Mouse (Mus musculus) forebrain, embryonic 15.5 days (tissue): ENCODE measurements around the gene H2-Ob. TPM values are rescaled to one million over a fixed set of nuclear protein-coding genes. Genes with fewer than 3 reads are reported as not detected.
"Not testable (repeated sequence)": the region's sequence is repeated elsewhere in the genome, so short reads cannot be mapped to it uniquely, and the experiment has no call there.

ENCODE experiments used
- ATAC-seq: fragments of 200-750 bp; cut with Nextera tagmentation; replicated peaks from 2 replicates; pipeline ENCODE4 v1.8.0; 2017; ENCODE audit warnings: mild to moderate bottlenecking, moderate TSS enrichment, moderate library complexity
- H3K27ac ChIP-seq: fragments of 300-500 bp; sonication (generic); replicated peaks from 2 replicates; pipeline ENCODE4 v1.5.1; 2015; ENCODE audit warnings: mild to moderate bottlenecking, inconsistent platforms
- H3K27me3 ChIP-seq: fragments of 300-500 bp; sonication (generic); 2 replicates; pipeline ENCODE4 v1.6.1; 2015; ENCODE audit warnings: inconsistent platforms
- H3K36me3 ChIP-seq: fragments of 300-500 bp; sonication (generic); 2 replicates; pipeline ENCODE4 v1.6.1; 2015; ENCODE audit warnings: mild to moderate bottlenecking, inconsistent platforms
- H3K4me1 ChIP-seq: fragments of 300-500 bp; sonication (generic); 2 replicates; pipeline ENCODE4 v1.6.1; 2015; ENCODE audit warnings: inconsistent platforms
- H3K4me2 ChIP-seq: fragments of 300-500 bp; sonication (generic); replicated peaks from 2 replicates; pipeline ENCODE4 v1.6.1; 2015; ENCODE audit warnings: mild to moderate bottlenecking, inconsistent platforms
- H3K4me3 ChIP-seq: fragments of 300-500 bp; sonication (generic); 2 replicates; pipeline ENCODE4 v1.5.1; 2015; ENCODE audit warnings: mild to moderate bottlenecking, inconsistent platforms
- H3K9ac ChIP-seq: fragments of 300-500 bp; sonication (generic); replicated peaks from 2 replicates; pipeline ENCODE4 v1.6.1; 2015; ENCODE audit warnings: mild to moderate bottlenecking, inconsistent platforms
- H3K9me3 ChIP-seq: fragments of 300-500 bp; sonication (generic); 2 replicates; pipeline ENCODE4 v1.6.1; 2016; ENCODE audit warnings: inconsistent platforms
- WGBS: fragments of 180-500 bp; shearing (Covaris S2); methylation state at CpG from one replicate; pipeline ENCODE4 v1.1.7; 2015; ENCODE audit warnings: mixed read lengths; 5-methylcytosine and 5-hydroxymethylcytosine counted together
- polyA plus RNA-seq: library from polyadenylated mRNA; unstranded; fragments of >200 nt; fragmentation: Nextera tagmentation; extraction: Ambion mirVana; gene quantifications from 2 replicates; pipeline ENCODE4 v1.2.1, GENCODE M21; 2015

H2-Ob gene
- polyA plus RNA-seq, 1 experiment from 2014 or later, result not detected

DNA sequence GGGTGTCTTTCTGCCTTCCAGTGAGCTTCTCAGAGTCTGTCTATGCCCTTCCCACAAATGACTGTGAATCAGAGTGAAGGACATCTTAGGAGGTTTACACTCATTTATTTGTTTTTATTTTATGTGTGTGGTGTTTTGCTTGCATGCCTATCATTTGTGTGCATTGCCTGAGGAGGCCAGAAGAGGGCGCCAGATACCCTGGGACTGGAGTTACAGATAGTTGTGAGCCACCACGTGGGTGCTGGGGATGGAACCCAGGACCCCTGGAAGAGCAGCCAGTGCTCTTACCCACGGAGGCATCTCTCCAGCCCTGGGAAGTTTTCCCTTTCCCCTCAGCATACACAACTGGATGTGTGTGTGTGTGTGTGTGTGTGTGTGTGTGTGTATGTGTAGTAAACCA lies 29.0 kb upstream of the H2-Ob start:
- peaks cover 9% of the 10 kb centered on the region; the same call in 1 of the 2 replicates for H3K4me1 ChIP-seq
- no peak for ATAC-seq
- no peaks in the 10 kb centered on the region for H3K9me3 ChIP-seq
- H3K27ac ChIP-seq, result no peak overlapping the region
- H3K36me3 ChIP-seq, result no peaks in the 10 kb centered on the region
- no peak overlapping the region for H3K4me3 ChIP-seq
- 52% methylated on average over 3 of the region's 3 CpGs for WGBS
- peaks cover 46% of the 10 kb centered on the region for H3K27me3 ChIP-seq
- no peak overlapping the region for H3K9ac ChIP-seq
- no peak overlapping the region for H3K4me2 ChIP-seq

DNA sequence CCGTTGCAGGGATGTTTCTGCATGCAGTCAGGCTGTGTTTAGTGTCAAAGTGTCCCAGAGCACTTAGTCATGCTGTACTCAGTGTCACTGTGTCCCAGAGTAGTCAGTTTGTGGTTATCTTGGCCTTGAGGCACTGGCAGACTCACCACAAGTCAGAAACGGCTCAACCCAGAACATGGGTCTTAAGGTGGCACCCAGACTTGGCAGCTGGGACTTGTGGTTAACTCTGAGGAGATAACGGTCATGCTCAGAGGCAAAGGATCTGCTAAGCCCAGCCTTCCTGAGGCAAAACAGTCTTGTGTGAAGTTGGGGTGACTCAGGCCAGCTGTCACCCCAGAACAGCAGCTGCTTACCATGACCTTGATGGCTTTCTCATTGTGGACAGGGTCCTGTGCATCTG lies 28.1 kb upstream of the H2-Ob start:
- Histone ChIP-seq H3K36me3 (no peaks in the 10 kb centered on the region), H3K4me3 (no peak overlapping the region), H3K27ac (no peak overlapping the region), H3K9me3 (no peaks in the 10 kb centered on the region), H3K27me3 (peaks cover 43% of the 10 kb centered on the region), H3K4me1 (0 out of 2 replicates have a peak, but pooled peaks cover under 1% of the 10 kb centered on the region), H3K9ac (no peak overlapping the region), H3K4me2 (no peak overlapping the region)
- no peak for ATAC-seq
- 70% methylated on average over 3 of the region's 3 CpGs for WGBS

DNA sequence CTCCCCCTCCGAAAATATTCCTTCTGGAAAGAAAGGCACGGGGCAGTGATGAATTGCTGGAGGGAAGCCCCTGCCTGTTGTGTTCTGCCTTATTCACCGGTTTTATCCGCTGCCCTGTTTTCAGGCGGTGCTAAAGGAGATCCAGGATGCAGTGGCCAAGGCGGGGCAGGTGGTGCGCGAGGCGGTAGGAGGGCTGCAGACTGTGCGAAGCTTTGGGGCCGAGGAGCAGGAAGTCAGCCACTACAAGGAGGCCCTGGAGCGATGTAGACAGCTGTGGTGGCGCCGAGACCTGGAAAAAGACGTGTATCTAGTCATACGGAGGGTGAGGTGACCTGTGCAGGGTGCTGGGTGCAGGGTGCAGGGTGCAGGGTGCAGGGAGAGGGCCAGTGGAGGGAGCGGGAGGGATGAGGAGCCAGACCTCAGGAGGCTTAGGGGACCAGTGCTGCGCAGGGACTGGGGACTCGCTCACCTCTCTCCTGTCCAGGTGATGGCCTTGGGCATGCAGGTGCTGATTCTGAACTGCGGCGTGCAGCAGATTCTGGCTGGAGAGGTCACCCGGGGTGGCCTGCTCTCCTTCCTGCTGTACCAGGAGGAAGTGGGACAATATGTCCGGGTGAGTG lies 26.8 kb upstream of the H2-Ob start:
- H3K9me3 ChIP-seq, result no peaks in the 10 kb centered on the region
- no peaks in the 10 kb centered on the region for H3K4me1 ChIP-seq
- peaks cover 36% of the 10 kb centered on the region for H3K27me3 ChIP-seq
- no peak for ATAC-seq
- no peak overlapping the region for H3K9ac ChIP-seq
- no peak overlapping the region for H3K27ac ChIP-seq
- no peak overlapping the region for H3K4me2 ChIP-seq
- no peaks in the 10 kb centered on the region for H3K36me3 ChIP-seq
- H3K4me3 ChIP-seq, result no peak overlapping the region
- WGBS, result 21% methylated on average over 23 of the region's 23 CpGs

DNA sequence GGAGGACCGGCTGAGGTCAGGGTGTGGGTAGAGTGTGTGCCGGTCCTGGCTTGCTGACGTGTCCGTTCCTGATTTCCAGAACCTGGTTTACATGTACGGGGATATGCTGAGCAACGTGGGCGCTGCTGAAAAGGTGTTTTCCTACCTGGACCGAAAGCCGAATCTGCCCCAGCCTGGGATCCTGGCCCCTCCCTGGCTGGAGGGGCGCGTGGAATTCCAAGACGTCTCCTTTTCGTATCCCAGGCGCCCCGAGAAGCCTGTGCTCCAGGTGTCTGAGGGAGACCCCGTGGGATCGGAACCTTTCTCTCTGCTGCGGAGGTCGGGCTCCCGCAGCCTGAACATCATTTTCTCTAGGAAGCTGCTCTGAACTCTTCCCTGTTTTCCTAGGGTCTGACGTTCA lies 24.8 kb upstream of the H2-Ob start:
- H3K4me3 ChIP-seq, result no peak overlapping the region
- 46% methylated on average over 21 of the region's 21 CpGs for WGBS

DNA sequence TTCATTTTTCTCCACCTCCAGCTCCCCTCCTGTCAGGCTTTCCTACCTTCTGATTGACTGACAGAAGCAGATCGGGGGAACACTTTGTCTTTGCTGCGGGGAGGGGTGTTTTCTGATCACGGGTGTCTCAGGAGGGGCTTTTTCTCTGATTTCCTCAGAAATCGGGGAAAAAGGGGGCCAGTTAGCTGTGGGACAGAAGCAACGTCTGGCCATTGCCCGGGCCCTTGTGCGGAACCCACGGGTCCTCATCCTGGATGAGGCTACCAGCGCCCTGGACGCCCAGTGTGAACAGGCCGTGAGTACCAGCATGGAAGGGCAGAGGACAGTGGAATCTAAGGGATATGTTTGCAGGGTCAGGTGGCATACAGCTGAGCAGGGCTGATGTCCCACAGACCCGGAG lies 23.5 kb upstream of the H2-Ob start:
- WGBS, result 85% methylated on average over 12 of the region's 12 CpGs
- H3K4me2 ChIP-seq, result no peak overlapping the region
- H3K4me3 ChIP-seq, result no peak overlapping the region
- H3K9ac ChIP-seq, result no peak overlapping the region
- peaks cover 34% of the 10 kb centered on the region for H3K27me3 ChIP-seq
- H3K4me1 ChIP-seq, result no peaks in the 10 kb centered on the region
- H3K9me3 ChIP-seq, result no peaks in the 10 kb centered on the region
- no peak for ATAC-seq
- no peak overlapping the region for H3K27ac ChIP-seq
- H3K36me3 ChIP-seq, result no peaks in the 10 kb centered on the region

More for the DNA sequence above, 24.8 kb upstream of the H2-Ob start:
- H3K4me1 ChIP-seq, result no peaks in the 10 kb centered on the region
- H3K4me2 ChIP-seq, result no peak overlapping the region
- no peaks in the 10 kb centered on the region for H3K9me3 ChIP-seq
- H3K36me3 ChIP-seq, result no peaks in the 10 kb centered on the region
- peaks cover 34% of the 10 kb centered on the region for H3K27me3 ChIP-seq
- H3K9ac ChIP-seq, result no peak overlapping the region
- no peak for ATAC-seq
- H3K27ac ChIP-seq, result no peak overlapping the region

DNA sequence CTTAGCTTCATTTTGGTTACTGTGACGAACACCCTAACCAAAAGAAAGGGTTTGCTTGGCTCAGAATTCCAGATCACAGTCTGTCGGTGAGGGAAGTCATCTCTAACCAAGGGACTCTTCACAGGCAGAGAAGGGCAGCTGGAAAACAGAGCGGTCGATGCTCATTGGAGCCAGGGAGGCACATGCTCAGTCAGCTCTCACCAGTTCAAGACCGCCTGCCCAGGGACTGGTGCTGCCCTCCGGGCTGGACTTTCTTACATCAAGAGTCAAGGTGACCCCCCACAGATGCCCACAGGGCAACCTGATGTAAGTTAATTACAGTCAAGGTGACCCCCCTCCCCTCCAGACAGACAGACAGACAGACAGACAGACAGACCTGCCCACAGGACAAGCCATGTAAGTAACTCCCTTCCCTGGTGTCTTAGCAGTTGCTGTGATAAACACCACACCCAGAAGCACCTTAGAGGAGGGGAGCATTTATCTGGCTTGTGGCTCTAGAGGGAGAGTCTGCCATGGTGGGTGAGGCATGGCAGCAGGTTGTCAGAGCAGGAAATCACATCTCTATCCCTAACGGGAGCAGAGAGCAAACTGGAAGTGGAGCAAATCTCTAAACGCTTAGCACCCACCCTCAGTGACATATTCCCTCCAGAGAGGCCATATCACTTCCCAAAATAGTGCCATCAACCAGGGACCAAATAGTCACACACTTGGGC lies 21.3 kb upstream of the H2-Ob start:
- Histone ChIP-seq H3K4me3 (no peak overlapping the region), H3K27me3 (peaks cover 20% of the 10 kb centered on the region), H3K4me1 (no peaks in the 10 kb centered on the region), H3K9ac (no peak overlapping the region), H3K9me3 (no peaks in the 10 kb centered on the region), H3K36me3 (no peaks in the 10 kb centered on the region), H3K27ac (no peak overlapping the region), H3K4me2 (no peak overlapping the region)
- ATAC-seq, result no peak
- 89% methylated on average over 8 of the region's 8 CpGs for WGBS

DNA sequence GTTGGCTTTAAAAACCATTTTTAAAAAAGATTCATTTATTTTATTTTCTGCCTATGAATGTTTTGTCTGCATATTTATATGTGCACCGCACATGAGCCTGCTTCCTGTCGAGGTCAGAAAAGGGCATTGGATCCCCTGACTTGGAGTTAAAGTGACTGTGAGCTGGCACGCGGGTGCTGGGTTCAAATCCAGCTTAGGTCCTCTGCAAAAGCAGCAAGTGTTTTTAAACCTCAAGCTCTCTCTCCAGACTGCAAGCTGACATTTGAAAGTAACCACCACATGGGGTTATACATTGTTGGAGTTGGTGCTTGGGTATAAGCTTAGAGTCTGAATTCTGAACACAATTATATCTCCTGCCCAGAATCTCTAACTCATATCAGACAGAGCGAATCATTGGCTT lies 20.7 kb upstream of the H2-Ob start:
- Histone ChIP-seq H3K9ac (no peak overlapping the region), H3K27me3 (peaks cover 14% of the 10 kb centered on the region), H3K4me3 (no peak overlapping the region), H3K9me3 (no peaks in the 10 kb centered on the region), H3K27ac (no peak overlapping the region), H3K4me2 (no peak overlapping the region), H3K36me3 (no peaks in the 10 kb centered on the region), H3K4me1 (no peaks in the 10 kb centered on the region)
- no peak for ATAC-seq
- WGBS, result 89% methylated on average over 5 of the region's 5 CpGs

DNA sequence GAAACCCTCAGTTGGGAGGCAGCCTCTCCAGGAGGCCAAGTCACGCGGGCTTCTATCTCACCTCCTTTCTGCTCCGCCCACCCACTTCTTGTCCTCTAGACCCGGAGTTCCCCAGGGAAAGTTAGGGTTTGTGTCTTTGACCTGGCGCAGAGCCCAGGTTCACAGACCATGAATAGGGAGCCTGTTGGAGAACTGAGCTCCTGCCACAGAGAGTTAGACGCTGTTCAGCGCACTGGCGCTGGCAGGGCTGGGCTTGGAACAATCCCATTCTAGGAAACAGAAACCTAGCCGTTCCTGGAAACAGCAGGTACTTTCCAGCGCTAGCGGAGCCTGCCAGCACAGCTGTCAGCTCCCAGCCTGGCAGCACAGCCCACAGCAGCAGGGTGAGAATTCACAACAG lies 20.0 kb upstream of the H2-Ob start:
- Histone ChIP-seq H3K27ac (no peak overlapping the region), H3K27me3 (peaks cover 12% of the 10 kb centered on the region; the same call in 1 of the 2 replicates), H3K9ac (no peak overlapping the region), H3K4me2 (no peak overlapping the region), H3K4me1 (no peaks in the 10 kb centered on the region), H3K4me3 (no peak overlapping the region), H3K9me3 (no peaks in the 10 kb centered on the region), H3K36me3 (no peaks in the 10 kb centered on the region)
- 63% methylated on average over 11 of the region's 11 CpGs for WGBS
- ATAC-seq, result no peak

DNA sequence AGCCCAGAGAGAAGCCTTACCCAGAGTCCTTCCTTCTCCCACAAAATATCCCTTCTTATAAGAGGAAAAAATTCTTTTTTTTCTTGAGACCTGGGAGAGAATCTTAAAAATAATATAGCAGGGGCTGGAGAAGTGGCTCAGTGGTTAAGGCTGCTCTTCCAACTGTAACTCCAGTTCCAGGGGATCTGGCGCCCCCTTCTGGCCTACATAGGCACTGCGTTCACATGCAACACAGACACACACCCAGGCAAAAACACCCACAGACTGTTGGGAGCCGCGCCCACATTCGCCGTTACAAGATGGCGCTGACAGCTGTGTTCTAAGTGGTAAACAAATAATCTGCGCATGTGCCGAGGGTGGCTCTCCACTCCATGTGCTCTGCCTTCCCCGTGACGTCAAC lies 19.6 kb upstream of the H2-Ob start:
- H3K4me3 ChIP-seq, H3K9ac ChIP-seq, H3K4me1 ChIP-seq, H3K27ac ChIP-seq, H3K9me3 ChIP-seq, ATAC-seq, H3K36me3 ChIP-seq, H3K4me2 ChIP-seq: not testable (repeated sequence)
- H3K27me3 ChIP-seq, result peaks cover 12% of the 10 kb centered on the region; the same call in 1 of the 2 replicates
- WGBS, result 89% methylated on average over 9 of the region's 11 CpGs

DNA sequence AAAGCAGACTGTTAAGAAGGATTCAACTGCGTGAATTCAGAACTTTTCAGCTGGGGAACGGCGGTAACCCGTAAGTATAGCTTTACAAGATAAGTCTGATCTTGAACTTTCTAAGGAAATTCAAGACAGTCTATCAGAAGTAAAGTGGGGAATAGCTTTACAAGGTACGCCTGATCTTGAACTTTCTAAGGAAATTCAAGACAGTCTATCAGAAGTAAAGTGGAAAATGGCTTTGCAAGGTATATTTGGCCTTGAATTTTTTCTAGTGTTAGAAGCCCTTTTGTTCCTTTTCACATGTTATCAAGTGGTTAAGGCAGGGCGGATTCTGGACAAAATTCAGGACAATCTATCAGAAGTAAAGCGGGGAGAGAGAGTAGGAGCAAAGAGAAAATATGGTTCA lies 18.9 kb upstream of the H2-Ob start:
- not testable (repeated sequence) for H3K27ac ChIP-seq, H3K36me3 ChIP-seq, H3K9me3 ChIP-seq, H3K4me2 ChIP-seq, H3K9ac ChIP-seq, H3K4me3 ChIP-seq, ATAC-seq, H3K27me3 ChIP-seq, H3K4me1 ChIP-seq
- WGBS, result 97% methylated on average over 4 of the region's 7 CpGs

DNA sequence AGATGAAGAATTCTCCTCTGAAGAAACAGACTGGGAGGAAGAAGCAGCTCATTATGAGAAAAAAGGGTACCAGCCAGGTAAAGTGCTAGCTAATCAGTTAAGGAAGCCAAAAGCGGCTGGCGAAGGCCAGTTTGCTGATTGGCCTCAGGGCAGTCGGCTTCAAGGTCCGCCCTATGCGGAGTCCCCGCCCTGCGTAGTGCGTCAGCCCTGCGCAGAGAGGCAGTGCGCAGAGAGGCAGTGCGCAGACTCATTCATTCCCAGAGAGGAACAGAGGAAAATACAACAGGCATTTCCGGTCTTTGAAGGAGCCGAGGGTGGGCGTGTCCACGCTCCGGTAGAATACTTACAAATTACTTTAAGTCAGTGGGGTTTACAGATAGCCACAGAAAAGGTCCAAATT lies 18.3 kb upstream of the H2-Ob start:
- H3K27me3 ChIP-seq, H3K9me3 ChIP-seq, H3K9ac ChIP-seq, H3K4me1 ChIP-seq, H3K4me2 ChIP-seq, H3K36me3 ChIP-seq, H3K27ac ChIP-seq, ATAC-seq, H3K4me3 ChIP-seq: not testable (repeated sequence)
- WGBS, result 93% methylated on average over 8 of the region's 16 CpGs

DNA sequence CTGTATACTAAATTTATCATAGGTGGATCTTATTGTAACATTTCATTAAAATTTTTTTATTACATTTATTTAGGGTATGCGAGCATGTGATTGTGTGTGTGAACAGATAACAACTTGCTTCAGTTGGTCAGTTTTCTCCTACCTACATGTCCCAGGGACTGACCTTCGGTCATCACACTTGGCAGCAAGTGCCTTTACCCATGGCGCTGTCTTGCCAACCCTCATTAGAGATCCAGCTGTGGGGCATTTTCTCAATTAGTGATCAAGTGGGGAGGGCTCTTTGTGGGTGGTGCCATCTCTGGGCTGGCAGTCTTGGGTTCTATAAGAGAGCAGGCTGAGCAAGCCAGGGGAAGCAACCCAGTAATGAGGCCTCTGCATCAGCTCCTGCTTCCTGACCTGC lies 13.9 kb upstream of the H2-Ob start:
- no peaks in the 10 kb centered on the region for H3K4me1 ChIP-seq
- H3K27me3 ChIP-seq, result no peaks in the 10 kb centered on the region
- no peaks in the 10 kb centered on the region for H3K9me3 ChIP-seq
- H3K9ac ChIP-seq, result no peak overlapping the region
- H3K4me2 ChIP-seq, result no peak overlapping the region
- no peak overlapping the region for H3K27ac ChIP-seq
- ATAC-seq, result no peak
- WGBS, result 94% methylated on average over 3 of the region's 3 CpGs
- H3K36me3 ChIP-seq, result no peaks in the 10 kb centered on the region
- no peak overlapping the region for H3K4me3 ChIP-seq

DNA sequence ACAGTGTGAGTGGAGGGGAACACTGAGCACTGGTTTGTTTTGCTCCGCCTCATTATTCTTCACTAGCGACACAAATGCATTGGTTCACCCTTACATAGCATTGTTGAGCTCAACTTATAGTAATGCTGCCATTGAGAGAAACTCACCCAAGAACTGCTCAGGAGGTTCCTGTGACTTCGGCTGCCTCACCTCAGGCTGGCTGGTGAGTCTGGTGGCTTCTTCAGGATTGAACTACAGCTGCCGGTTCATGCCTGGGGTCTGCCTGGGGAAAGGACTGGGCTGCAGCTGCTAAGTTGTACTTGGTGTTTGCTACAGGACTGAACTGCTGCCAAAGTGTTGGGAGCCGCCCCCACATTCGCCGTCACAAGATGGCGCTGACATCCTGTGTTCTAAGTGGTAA lies 13.3 kb upstream of the H2-Ob start:
- H3K27ac ChIP-seq, result no peak overlapping the region
- H3K27me3 ChIP-seq, result no peaks in the 10 kb centered on the region
- no peak overlapping the region for H3K4me3 ChIP-seq
- no peaks in the 10 kb centered on the region for H3K9me3 ChIP-seq
- no peak for ATAC-seq
- no peaks in the 10 kb centered on the region for H3K4me1 ChIP-seq
- no peaks in the 10 kb centered on the region for H3K36me3 ChIP-seq
- 96% methylated on average over 8 of the region's 8 CpGs for WGBS
- H3K9ac ChIP-seq, result no peak overlapping the region
- no peak overlapping the region for H3K4me2 ChIP-seq
